Mouse (Mus musculus) thymus, adult 2 months (tissue): ENCODE results near the gene Mrpl36.

Source experiments
- CTCF ChIP-seq: fragments of 200-500 bp; IDR thresholded peaks from 2 replicates; pipeline ENCODE4 v1.5.1; 2012; ENCODE audit warnings: mild to moderate bottlenecking, control low read depth, low read length, moderate library complexity, borderline replicate concordance; ENCODE audit not compliant: control insufficient read depth, poor library complexity, insufficient read depth; ENCODE audit errors: extremely low read depth
- POLR2A ChIP-seq: fragments of 200-500 bp; IDR thresholded peaks from 2 replicates; pipeline ENCODE4 v1.6.1; 2012; ENCODE audit warnings: mild to moderate bottlenecking, low read length, control low read depth, moderate library complexity; ENCODE audit not compliant: control insufficient read depth, poor library complexity, insufficient read depth; ENCODE audit errors: extremely low read depth

- TF ChIP-seq CTCF (no peak), POLR2A (no peak)
Measured at GRCm38 (mm10) chr13:73279196-73279595, 49.1 kb upstream of the Mrpl36 start.
